Mouse (Mus musculus): ENCODE data around the gene Gm3259. TPM values are rescaled to one million over a fixed set of nuclear protein-coding genes. Genes with fewer than 3 reads are reported as not detected.
"Not testable (repeated sequence)": the region's sequence is repeated elsewhere in the genome, so short reads cannot be mapped to it uniquely, and the experiment has no call there.

Gm3259 gene
- not detected for total RNA-seq (2022)

- DNase-seq (ENCODE audit: low spot score in 2 of 2), result not testable (repeated sequence)
Observed at GRCm38 (mm10) chr5:95305611-95306010, at the start of gene Gm3259. Gene Gm3259 (plus strand): TSS chr5:95305911.

GRCm38 (mm10) chr5:95272668-95273067 lies 33.0 kb upstream of the Gm3259 start, which contains the start of gene Gm10424:
Gene Gm10424 (minus strand): TSS chr5:95272768.
- not testable (repeated sequence) for DNase-seq (ENCODE audit: low spot score in 2 of 2)

Other genes starting within 250 kb of the Gm3259 start
- not detected for gene Gm7942, start 199.0 kb upstream of the Gm3259 start, total RNA-seq (2022)
- gene Gm16513, start 123.3 kb upstream of the Gm3259 start, total RNA-seq (2022), result not detected
- gene Gm10424, start 33.1 kb upstream of the Gm3259 start, total RNA-seq (2022), result not detected
- gene D5Ertd577e, start 150.9 kb downstream of the Gm3259 start, total RNA-seq (2022), result not detected
- gene Gm3286, start 204.8 kb downstream of the Gm3259 start, total RNA-seq (2022), result not detected

All from left cerebral cortex, adult 8-10 months (tissue).